Mouse (Mus musculus) myocyte (in vitro differentiated cells): ENCODE results near the gene Dmrtb1.

Experiments
- CEBPB ChIP-seq: IDR thresholded peaks from 2 replicates; pipeline ENCODE4 v1.6.1; 2011; ENCODE audit warnings: mild to moderate bottlenecking, moderate library complexity; ENCODE audit not compliant: poor library complexity, insufficient read depth, severe bottlenecking
- E2F4 ChIP-seq: IDR thresholded peaks from one replicate; pipeline ENCODE4 v1.6.1; 2011; ENCODE audit warnings: mild to moderate bottlenecking, control low read depth, moderate library complexity; ENCODE audit not compliant: insufficient read depth
- MAX ChIP-seq: IDR thresholded peaks from one replicate; pipeline ENCODE4 v1.6.1; 2011; ENCODE audit warnings: low read depth, mild to moderate bottlenecking, control low read depth
- MYOD1 ChIP-seq, 3 experiments: IDR thresholded peaks; one replicate each; pipeline ENCODE4 v1.6.1; 2011; ENCODE audit warnings: control low read depth in 2 of 3, low read depth in 2 of 3, mild to moderate bottlenecking in 2 of 3, moderate library complexity in 1 of 3; ENCODE audit not compliant: insufficient read length in 2 of 3, control insufficient read depth in 1 of 3
- MYOG ChIP-seq, 3 experiments: IDR thresholded peaks; one replicate each; pipeline ENCODE4 v1.6.1; 2011; ENCODE audit warnings: control low read depth in 2 of 3, low read depth in 2 of 3, mild to moderate bottlenecking in 2 of 3; ENCODE audit not compliant: insufficient read length in 2 of 3, control insufficient read depth in 1 of 3, insufficient read depth in 1 of 3
- POLR2A ChIP-seq: IDR thresholded peaks from one replicate; pipeline ENCODE4 v1.6.1; 2011; ENCODE audit warnings: low read depth, mild to moderate bottlenecking, control low read depth, moderate library complexity; ENCODE audit not compliant: insufficient read length
- POLR2AphosphoS2 ChIP-seq: IDR thresholded peaks from one replicate; pipeline ENCODE4 v1.6.1; 2011; ENCODE audit warnings: low read depth, control low read depth; ENCODE audit not compliant: insufficient read length
- SRF ChIP-seq: IDR thresholded peaks from one replicate; pipeline ENCODE4 v1.6.1; 2011; ENCODE audit warnings: low read depth; ENCODE audit not compliant: control insufficient read depth, insufficient read length
- TCF12 ChIP-seq: IDR thresholded peaks from one replicate; pipeline ENCODE4 v1.6.1; 2011; ENCODE audit warnings: mild to moderate bottlenecking, control low read depth; ENCODE audit not compliant: poor library complexity, insufficient read depth, severe bottlenecking
- TCF3 ChIP-seq: IDR thresholded peaks from one replicate; pipeline ENCODE4 v1.6.1; 2011; ENCODE audit warnings: low read depth, control low read depth; ENCODE audit not compliant: insufficient read length
- USF1 ChIP-seq: IDR thresholded peaks from one replicate; pipeline ENCODE4 v1.6.1; 2011; ENCODE audit warnings: low read depth, mild to moderate bottlenecking, control low read depth, moderate library complexity

- TF ChIP-seq E2F4 (no peak), POLR2A (no peak), TCF12 (no peak), USF1 (no peak), MYOG (IDR thresholded peaks at IDR 0.05; ENCODE audit: control insufficient read depth in 1 of 3, insufficient read depth in 1 of 3, insufficient read length in 2 of 3, low read depth in 2 of 3) (no peak), POLR2AphosphoS2 (no peak), MAX (no peak), SRF (no peak), MYOD1 (IDR thresholded peaks at IDR 0.05; ENCODE audit: control insufficient read depth in 1 of 3, insufficient read length in 2 of 3, low read depth in 2 of 3) (no peak), CEBPB (no peak), TCF3 (no peak)
Observed at GRCm38 (mm10) chr4:107720043-107720830, 36.2 kb upstream of the Dmrtb1 start.
